Mouse (Mus musculus) kidney, postnatal 36 days (tissue): ENCODE measurements around the gene Exoc6.

ENCODE experiments used
- DNase-seq, 2 experiments: peaks; one replicate each; pipeline ENCODE4 v3.0.0; 2021 to 2022; ENCODE audit warnings: mixed read lengths in 2 of 2

The Exoc6 gene

GRCm38 (mm10) chr19:37580438-37580837 lies 30.2 kb downstream of the Exoc6 start:
- DNase-seq: peak; percentile 76 to 80

- DNase-seq: peak in 1 of 2 experiments; percentile 41
Measured at GRCm38 (mm10) chr19:37585210-37585609, 35.0 kb downstream of the Exoc6 start.

- DNase-seq: peak; percentile 18 to 47
Measured at GRCm38 (mm10) chr19:37585684-37586083, 35.5 kb downstream of the Exoc6 start.

- DNase-seq: no peak
Measured at GRCm38 (mm10) chr19:37590544-37590943, 40.3 kb downstream of the Exoc6 start.

- DNase-seq: peak; percentile 40 to 55
Measured at GRCm38 (mm10) chr19:37601968-37602848, 52.0 kb downstream of the Exoc6 start.

- no peak for DNase-seq
Measured at GRCm38 (mm10) chr19:37609991-37610390, 59.8 kb downstream of the Exoc6 start.

GRCm38 (mm10) chr19:37612893-37613292 lies 62.7 kb downstream of the Exoc6 start:
- DNase-seq: no peak

GRCm38 (mm10) chr19:37615039-37615630 lies 64.9 kb downstream of the Exoc6 start:
- no peak for DNase-seq

- DNase-seq: no peak
Measured at GRCm38 (mm10) chr19:37647994-37648393, 97.8 kb downstream of the Exoc6 start.

- DNase-seq: no peak
Measured at GRCm38 (mm10) chr19:37650526-37650925, 100.3 kb downstream of the Exoc6 start.

- DNase-seq: no peak
Measured at GRCm38 (mm10) chr19:37654012-37654411, 103.8 kb downstream of the Exoc6 start.

GRCm38 (mm10) chr19:37656441-37656840 lies 106.2 kb downstream of the Exoc6 start:
- DNase-seq: peak; percentile 62 to 83

GRCm38 (mm10) chr19:37665256-37665655 lies 115.0 kb downstream of the Exoc6 start:
- DNase-seq: no peak

GRCm38 (mm10) chr19:37667855-37668594 lies 117.8 kb downstream of the Exoc6 start:
- DNase-seq: no peak

GRCm38 (mm10) chr19:37668657-37669056 lies 118.4 kb downstream of the Exoc6 start:
- no peak for DNase-seq

GRCm38 (mm10) chr19:37669486-37669885 lies 119.3 kb downstream of the Exoc6 start:
- DNase-seq: peak in 1 of 2 experiments; percentile 25

GRCm38 (mm10) chr19:37673393-37673792 lies 123.2 kb downstream of the Exoc6 start:
- DNase-seq: no peak

GRCm38 (mm10) chr19:37685281-37685680 lies 135.1 kb downstream of the Exoc6 start, which contains the start of gene Cyp26c1:
Cyp26c1 (plus strand) TSS chr19:37685581.
- no peak for DNase-seq

GRCm38 (mm10) chr19:37686347-37686746 lies 136.1 kb downstream of the Exoc6 start:
- DNase-seq: no peak

GRCm38 (mm10) chr19:37686941-37687850 lies 137.0 kb downstream of the Exoc6 start:
- DNase-seq: peak in 1 of 2 experiments; percentile 35

GRCm38 (mm10) chr19:37689478-37689877 lies 139.3 kb downstream of the Exoc6 start:
- DNase-seq: no peak

GRCm38 (mm10) chr19:37690716-37691115 lies 140.5 kb downstream of the Exoc6 start:
- DNase-seq: no peak
